ENCODE assay signal across 18 mouse cellular contexts in the genomic region with DNA sequence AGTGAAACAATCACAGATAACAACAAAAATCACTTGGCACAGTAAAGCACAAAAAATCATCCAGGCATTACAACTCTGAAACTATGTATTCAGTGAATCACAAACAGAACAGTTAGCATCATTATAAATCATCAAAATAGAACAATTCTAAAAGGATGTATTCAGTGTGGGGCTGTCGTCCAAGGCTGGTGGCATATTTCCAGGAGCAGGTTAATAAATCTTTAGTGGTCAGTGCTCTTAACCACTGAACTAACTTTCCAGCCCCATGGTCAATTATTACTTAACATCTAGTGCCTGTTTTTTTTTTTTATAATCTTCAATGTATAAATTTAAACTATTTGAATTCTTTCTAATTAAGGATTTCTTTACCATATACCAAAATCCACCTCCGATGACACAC. TPM values are rescaled to one million over a fixed set of nuclear protein-coding genes. Genes with fewer than 3 reads are reported as not detected.
DNase-seq lines count a peak whose midpoint lies in the region.
"Had no signal": no experiment of that assay in that cellular context is flagged by ENCODE, and none has a peak within 500 bp of the region (broad histone marks: within the 10 kb centered on the region; RNA-seq: fewer than 3 reads in every experiment).

No protein-coding gene starts in this region.

- DNase-seq in 3T3-L1 (ENCODE audit: low read depth, low spot score): peak; percentile 70
- DNase-seq in adipocyte (ENCODE audit: low spot score): peak; percentile 67
- DNase-seq in adrenal gland, adult 8-10 months: peak; percentile 72
- peak; percentile 65 for DNase-seq in adrenal gland, postnatal 25 days
- peak; percentile 57 for DNase-seq in kidney, adult 18-20 months
- DNase-seq in kidney, adult 9 months: peak; percentile 83
- peak; percentile 61 for DNase-seq in kidney, postnatal 14 days
- DNase-seq in kidney, postnatal 4 days: peak; percentile 43 to 50

RNA-seq across cellular contexts. Expression of a gene that starts 6.5 kb away (rescaled TPM):
- total RNA-seq in adrenal gland, adult 8-10 months (2022): 10 to 100 TPM; 47.4 to 55.0 (median 50.1) TPM
- 48.6 and 50.0 TPM in 2 replicates for total RNA-seq in adrenal gland, postnatal 25 days (2021)

RNA-seq across cellular contexts. Expression of a gene that starts 43.2 kb away (rescaled TPM):
- not detected for total RNA-seq in adrenal gland, adult 8-10 months (2022)
- not detected in 2 replicates for total RNA-seq in adrenal gland, postnatal 25 days (2021)
- total RNA-seq: adrenal gland, postnatal 4 days; CH12.LX; common myeloid progenitor, adult 5-6 weeks; forebrain, postnatal 0 days; G1E; gastrocnemius, adult 2 months; gastrocnemius, postnatal 14 days; gastrocnemius, postnatal 4 days; heart, postnatal 25 days; hematopoietic stem cell, adult 5-6 weeks had no signal

RNA-seq across cellular contexts. Expression of a gene that starts 44.6 kb away (rescaled TPM):
- 10 to 100 TPM; 56.4 to 67.5 (median 61.9) TPM for total RNA-seq in adrenal gland, adult 8-10 months (2022)
- 49.6 TPM in 2 replicates for total RNA-seq in adrenal gland, postnatal 25 days (2021)

Comparison
In these comparisons a context has a peak if more than half of its experiments do, and no peak if none do; other contexts are left out.
1. Peak in every context shown above with its lines: DNase-seq.